Mouse (Mus musculus) spleen, adult 12 weeks (tissue): ENCODE data around the gene Isy1.

Experiments used
- DNase-seq: peaks from one replicate; pipeline ENCODE4 v3.0.0; 2022; ENCODE audit warnings: low spot score

Gene Isy1

DNA sequence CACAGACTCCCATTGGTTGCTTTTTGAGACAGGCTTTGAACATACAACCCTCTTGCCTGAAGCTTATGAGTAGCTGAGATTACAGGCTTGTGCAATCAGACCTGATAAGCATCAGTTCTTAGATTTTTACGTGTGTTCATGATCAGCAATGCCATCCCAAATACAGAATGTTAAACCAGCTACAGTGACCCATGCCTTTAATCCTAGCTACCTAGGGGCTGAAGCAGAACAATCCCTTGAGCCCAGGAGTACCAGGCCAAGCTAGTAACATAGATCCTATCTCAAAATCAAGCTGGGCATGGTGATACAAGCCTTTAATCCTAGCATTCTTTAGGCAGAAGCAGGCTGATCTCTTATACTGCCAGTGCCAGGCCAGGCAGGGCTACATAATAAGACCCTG lies 34.6 kb downstream of the Isy1 start:
- no peak for DNase-seq

DNA sequence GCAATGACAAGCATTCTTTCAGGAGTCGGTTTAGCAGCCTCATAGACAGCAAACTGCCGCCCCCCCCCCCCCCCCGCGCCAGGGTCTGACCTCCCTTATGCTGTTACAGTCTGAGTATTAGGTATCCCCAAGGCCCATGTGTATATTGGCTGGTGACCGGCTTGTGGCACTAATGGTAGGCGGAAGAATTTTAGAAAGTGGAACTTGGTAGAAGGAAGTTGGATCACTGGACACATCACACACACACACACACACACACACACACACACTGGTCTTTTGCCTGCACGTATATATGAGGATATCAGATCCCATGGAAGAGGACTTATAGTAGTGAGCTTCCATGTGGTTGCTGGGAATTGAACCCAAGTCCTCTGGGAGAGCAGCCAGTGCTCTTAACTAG lies 36.1 kb downstream of the Isy1 start:
- DNase-seq = no peak

DNA sequence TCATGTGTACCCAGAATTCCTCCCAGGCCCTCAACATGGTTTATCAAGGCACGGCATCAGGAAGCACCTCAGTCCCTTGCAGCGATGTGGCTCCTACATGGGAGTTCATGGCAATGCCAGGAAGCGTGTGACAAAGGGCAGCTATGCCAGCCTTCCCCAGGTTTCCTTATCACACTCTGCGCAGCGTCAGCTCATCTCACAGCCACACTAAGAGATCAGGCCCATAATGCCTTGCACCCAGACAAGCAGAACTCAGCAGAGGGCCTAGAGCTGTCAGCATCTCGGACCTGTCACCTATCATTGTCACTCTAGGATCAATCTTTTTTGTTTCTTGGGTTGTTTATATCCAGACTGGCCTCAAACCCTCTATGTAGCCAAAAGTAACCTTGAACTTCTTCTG lies 39.0 kb downstream of the Isy1 start:
- DNase-seq = no peak

DNA sequence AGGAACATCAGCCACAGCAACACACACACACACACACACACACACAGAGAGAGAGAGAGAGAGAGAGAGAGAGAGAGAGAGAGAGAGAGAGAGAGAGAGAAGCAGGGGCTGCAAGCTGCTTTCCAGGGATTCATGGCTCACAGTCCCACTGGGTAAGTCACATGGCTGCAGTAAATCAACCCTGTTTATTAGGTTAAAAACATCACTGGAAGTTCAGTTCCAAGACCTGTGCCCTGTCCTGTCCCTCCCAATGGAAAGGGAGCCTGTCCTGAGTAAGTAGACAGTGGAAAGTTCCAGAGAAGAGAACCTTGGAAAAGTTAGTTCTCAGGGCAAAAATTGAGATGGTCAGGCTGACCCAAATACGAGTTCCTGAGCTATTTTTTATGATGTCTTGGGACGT lies 41.3 kb downstream of the Isy1 start:
- DNase-seq = no peak

DNA sequence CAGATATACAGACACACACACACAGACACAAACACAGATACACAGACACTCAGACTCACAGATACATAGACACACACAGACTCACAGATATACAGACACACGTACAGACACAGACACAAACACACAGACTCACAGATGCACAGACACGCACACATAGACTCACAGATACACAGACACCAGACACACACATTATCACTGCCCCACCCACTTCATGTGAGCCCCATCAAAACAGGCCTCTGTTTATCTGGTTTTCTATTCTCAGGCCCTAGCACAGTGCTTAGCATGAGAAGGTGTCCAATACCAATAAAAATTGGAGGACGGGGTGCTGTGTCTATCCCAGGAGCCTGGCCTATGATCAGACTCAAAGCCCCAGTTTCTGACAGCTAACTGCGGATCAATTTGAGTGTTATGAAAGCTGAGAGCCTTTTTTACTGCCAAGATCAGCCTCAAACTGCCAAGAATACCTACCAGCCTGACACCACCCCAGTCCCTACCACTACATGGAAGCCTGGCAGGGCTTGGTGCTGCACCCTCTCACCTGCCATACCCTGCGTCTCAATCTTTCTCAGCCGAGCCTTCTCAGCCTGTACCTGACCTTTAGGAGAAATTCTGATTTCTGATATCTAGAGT lies 42.2 kb downstream of the Isy1 start:
- DNase-seq = no peak

DNA sequence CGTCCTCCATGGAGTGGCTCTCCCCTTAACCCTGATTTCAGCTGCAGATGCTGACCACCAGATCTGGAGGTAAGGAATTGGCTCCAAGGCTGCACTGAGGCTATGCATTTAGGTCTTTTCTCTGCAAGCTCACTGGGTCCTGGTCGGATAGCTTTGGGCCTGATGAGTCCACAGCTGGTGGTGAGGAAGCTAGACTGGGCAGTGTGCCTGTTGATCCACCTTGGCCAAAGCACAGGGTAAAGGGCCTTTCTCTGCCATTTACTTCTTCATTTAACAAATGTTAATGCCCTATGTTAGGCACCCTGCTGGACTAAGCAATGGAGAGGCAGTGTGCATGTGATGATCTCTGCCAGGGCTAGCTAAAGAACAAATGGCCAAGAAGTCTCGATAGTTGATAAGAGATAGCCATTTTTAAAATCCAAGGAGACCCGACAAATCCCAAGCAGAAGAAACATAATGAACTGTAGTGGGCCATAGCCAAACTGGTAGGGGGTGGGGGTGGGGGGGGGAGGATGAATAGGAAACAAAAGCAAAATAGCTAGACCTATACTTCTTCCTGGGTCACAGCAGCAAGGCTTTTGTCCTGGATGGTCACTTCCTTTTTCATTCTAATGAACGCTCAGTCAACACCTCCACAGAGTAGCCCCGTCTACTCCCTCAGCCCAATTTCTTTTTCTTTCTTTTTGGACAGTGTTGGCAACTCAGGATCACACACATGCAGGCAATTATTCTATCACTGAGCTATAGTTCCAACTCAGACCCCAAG lies 43.0 kb downstream of the Isy1 start:
- no peak for DNase-seq

DNA sequence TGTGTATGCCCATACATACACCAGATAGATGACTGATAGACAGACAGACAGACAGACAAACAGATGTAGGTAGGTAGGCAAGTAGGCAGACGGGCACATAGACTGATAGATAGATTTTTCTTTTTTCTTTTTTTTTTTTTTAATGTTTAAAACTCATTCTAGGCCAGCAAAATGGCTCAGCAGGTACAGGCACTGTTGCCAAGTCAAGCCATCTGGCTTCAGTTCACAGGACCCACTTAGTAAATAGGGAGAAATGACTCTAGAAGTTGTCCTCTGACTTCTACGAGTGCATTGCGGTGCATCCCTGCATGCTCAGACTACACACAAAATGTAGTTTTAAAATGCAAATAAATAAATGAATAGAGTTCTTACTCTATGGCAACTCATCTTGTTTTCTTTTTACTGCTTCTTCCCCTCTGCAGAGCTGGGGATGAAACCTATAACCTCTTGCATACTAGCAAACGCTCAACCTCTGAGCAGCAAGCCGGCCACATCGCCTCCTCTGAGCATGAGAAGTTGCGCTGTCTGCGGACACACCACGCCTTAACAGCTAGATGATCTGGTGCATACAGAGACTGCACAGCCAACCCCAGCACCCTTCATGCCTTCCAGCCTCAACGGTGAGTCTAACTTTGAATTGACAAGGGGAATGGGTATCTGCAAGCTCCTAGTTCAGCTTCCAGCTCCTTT lies 44.6 kb downstream of the Isy1 start:
- DNase-seq = no peak

DNA sequence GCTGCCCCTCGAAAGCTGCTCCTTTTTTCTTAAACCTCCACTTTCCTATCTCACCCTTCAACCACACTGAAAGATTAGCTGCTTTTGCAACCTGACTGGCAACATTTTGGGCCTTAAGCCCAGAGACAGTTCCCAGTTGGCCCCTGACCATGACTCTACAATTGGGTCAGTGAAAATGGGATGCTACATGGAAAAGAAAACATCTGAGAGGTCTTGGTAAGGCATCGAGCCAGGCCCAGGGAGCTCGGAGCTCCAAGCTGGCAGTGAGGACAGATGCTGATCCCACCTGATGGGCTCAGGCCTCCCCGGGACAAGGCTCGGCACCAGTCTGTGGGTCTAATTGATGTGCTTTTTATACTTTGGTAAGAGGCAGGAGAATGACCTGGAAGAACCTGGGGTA lies 46.8 kb downstream of the Isy1 start:
- DNase-seq = no peak

DNA sequence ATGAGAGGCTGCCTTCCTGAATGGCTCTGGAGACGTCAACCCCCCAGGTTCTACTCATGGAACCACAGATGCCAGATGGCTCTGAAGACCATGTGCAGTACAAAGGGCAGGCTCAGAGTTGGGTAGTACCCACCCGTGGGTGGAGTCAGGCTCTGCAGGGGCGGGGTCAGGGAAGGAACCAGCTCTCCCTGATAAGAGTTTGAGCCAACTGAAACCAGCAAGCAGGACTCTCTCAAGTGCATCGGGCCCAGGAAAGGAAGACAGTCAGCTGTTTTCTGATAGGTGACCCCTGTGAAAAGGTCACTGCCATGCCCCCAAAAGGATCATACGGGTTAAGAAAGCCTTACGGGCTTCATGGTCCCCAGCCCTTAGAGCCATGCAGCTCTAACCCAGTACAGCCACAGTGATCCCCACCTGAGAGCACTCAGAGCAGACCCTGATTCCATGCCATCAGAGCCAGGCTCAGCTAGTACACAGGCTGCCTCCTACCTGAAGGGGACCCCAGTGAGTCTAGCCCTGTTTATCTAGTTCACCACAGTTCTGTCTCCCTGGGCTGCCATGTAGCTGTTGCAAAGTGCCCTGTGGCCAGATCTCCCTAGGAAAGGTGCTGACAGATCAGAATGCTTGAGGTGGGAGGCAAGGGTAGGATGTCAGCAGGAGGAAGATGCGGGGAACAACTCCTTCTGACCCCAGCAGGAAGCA lies 47.7 kb downstream of the Isy1 start:
- DNase-seq = peak; percentile 83

DNA sequence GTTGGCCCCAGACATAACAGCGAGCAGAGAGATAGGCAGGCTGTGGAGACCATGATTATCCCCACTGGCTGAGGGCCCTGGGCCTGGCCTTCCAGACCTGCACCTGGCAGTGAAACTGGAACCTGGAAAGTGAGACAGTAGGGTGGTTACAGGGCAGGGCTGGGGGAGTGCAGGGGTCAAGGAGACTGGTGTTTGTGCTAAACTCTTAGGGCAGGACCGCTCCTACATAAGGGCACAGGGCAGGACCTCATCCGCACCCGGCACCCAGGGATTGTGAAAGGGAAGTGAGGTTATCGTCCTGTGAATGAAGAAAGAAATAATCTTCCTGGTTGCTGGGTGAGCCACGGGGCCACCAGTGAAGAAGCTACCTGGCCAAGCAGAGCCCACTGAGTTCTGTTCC lies 48.8 kb downstream of the Isy1 start:
- no peak for DNase-seq

DNA sequence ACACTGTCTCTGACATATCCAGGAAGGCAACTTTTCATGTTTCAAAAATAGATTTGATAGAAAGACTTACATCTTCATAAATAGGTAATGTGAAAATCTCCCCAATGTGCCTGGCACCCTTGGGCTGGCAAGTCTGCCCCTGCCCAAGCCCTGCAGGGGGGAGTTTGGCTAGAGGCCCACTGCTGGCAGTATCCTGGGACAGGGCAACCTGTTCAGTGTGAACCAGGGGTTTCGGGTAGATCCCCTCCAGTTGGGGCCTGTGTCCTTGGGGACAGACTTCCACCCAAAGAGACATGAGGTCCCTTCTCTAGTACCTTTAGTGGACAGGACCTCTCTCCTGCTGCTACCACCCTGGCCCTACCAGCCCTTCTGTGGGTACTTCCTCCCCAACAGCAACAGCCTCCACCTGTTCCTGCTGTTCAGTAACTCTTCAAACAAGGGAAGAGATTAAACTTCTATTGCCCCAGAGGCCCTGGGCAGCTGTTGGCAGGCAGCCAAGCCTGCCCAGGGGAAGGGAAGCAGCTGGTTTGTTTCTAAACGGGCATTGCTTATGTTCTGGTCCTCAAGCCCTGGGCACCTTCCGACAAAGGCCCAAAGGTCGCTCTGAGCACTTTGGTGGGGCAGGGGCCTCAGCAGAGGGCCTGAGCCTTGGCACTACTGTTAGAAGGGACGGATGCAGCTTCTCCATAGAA lies 49.6 kb downstream of the Isy1 start:
- no peak for DNase-seq

DNA sequence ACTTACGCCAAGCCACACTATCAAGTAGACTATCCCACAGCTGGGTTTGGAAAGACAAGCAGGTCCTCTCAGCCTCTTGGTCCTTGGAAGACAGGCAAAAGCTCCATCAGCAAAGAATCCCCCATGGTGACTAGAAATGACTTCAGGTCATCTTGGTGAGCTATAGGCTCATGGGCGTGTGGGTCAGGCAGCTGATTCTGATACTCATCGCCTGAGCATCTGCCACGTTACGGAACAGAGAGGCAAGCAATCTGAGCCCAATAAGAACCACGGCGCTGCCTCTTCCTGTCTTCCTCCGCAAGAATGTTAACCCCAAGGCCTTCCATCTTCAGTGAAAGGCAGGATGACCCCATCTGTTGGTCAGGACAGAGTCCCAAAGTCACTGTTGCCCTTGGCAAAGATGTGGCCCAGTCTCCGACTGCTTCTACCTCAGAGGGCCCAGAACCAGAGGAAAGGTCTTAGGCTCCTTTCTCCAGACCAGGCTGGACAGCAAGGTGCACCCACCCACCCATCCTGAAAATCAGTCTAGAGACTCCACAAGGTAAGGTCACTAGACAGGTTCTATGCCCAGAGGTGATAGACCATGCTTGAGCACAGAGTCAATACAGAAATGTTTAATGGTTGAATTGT lies 50.2 kb downstream of the Isy1 start:
- no peak for DNase-seq

DNA sequence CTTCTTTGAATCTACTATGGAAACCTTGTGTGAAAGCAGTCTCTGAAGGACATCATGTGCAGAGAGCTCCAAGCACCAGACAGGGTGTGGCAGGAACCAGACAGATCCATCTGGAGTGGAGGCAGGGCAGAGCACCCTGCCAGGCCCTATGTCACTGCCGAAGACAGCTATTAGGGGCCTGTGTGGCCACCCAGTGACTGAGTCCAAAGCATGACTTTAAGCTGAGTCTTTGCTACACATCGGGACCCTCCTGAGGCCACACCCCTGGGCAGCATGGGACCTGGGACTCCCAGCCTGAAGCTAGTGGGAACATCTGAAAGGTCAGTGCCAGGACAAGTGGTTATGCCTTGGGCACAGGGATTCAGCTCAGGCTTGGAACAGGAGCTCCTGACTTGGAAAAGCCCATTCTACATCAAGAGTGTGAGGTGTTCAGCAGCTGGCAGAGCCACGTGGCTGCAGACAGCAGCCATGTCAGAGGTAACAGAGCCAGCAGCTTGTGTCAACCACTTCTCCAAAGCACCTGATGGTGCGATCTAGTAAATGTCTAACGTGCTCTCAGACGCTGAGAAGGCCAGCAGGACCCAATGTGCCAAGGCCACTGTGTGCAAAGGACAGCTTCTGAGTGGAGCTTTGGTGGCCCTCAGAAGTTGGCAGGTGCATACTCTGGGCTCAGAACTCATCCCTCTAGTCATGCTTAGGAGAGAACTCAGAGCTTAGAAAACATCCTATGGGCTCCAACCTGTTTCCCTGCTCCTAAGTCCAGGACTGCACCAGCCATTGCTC lies 51.3 kb downstream of the Isy1 start:
- DNase-seq = no peak

DNA sequence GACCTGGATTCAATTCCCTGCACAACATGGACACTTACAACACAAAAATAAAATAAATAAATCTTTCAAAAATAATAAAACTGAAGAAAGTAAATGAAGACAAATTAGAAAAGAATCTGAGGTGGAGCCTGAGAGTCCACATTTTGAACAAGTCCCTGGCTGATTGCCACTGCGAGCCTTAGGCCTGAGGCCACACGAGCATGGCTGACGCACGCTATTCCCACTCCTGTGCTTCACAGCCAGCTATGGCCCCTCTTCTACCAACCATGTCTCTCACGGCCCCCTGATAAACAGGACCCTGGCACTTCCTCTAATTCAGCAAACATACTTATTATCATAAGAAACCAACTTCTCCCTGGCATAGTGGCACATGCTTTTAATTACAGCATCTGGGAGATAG lies 52.0 kb downstream of the Isy1 start:
- no peak for DNase-seq

DNA sequence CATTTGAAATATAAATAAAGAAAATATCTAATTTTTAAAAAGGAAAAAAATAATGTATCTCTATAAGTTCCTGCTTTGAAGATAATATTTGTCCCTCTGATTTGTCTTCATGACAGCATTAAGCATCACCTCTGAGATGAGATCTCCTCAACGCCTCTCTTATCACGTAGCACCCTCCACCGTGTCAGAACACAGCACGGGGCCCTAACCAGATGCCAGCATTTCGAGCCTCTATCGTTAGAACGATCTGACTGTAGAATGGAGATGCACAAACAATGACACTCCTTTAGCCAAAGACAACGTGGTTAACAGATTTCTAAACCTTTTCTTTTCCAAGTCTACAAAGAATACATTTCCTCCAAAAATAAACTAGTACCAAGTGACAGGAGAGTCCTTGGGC lies 54.6 kb downstream of the Isy1 start:
- DNase-seq = no peak

DNA sequence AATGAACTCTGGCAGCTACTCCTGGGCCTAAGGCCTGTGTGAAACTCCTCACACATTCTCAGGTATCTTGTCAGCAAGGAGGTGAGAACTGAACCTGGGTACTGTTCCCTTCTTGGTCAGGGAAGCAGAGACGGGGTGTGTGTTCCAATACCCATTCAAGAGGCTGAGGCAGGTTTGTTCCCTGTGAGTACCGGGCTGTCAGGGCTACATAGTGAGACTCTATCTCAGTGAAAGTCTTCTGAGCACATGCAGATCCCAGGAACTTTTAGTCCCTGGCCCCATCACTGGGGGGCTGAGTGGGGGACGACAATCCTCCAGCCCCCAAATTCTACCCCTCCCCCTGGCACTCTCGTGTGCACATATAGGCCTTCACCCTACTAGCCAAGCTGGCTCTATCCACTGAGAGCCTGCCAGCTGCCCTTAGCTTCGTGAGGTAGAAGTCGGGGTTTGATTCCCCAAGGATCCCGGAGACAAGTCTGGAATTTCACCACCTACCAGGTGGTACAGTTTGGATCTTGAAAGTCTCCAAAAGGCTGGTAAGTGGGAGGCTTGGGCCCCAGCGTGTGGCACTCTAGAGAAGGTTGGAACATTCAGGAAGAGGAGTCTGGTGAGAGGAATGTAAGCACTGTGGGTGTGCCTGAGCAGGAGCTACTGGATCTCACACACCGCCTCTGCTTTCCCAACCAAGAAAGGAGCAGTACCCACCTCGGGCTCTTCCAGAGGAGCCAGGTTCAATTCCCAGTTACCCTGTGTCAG lies 57.9 kb downstream of the Isy1 start:
- no peak for DNase-seq

DNA sequence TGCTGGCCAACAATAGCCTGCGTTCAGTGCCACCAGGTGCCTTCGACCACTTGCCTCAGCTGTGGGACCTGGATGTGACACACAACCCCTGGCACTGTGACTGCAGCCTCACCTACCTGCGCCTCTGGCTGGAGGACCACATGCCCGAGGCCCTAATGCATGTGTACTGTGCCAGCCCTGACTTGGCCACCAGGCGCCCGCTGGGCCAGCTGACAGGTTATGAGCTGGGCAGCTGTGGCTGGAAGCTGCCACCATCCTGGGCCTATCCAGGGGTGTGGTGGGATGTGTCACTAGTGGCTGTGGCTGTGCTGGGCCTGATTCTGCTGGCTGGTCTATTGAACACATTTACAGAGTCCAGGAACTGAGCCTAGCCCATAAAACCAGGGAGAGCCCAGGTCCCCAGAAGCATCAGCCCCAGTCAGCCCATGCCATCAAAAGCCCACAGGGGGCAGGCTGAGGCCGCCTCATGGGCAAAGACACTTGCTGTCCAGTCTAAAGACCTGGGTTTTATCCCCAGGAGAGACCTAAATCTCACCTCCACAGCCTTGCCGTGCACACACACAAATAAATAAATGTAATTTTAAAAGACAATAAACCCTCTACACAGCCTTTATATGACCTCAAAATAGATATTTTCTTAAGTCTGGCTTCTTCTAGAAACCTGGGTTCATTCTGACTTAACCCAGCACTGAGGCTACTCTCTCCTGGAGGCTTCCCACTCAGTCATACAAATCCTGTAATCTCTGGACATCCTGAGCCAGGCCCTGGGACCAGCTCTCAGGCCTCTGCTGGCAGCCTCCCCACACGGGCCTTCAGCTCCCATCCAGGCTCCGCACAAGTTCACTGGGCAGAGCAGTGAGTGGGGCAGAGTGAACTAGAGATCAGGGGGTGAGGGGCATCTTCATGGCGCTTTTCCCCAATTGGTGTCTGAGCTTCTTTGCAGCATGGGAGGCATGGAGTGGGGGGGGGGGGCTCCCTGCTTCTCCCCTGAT lies 59.1 kb downstream of the Isy1 start:
- no peak for DNase-seq

DNA sequence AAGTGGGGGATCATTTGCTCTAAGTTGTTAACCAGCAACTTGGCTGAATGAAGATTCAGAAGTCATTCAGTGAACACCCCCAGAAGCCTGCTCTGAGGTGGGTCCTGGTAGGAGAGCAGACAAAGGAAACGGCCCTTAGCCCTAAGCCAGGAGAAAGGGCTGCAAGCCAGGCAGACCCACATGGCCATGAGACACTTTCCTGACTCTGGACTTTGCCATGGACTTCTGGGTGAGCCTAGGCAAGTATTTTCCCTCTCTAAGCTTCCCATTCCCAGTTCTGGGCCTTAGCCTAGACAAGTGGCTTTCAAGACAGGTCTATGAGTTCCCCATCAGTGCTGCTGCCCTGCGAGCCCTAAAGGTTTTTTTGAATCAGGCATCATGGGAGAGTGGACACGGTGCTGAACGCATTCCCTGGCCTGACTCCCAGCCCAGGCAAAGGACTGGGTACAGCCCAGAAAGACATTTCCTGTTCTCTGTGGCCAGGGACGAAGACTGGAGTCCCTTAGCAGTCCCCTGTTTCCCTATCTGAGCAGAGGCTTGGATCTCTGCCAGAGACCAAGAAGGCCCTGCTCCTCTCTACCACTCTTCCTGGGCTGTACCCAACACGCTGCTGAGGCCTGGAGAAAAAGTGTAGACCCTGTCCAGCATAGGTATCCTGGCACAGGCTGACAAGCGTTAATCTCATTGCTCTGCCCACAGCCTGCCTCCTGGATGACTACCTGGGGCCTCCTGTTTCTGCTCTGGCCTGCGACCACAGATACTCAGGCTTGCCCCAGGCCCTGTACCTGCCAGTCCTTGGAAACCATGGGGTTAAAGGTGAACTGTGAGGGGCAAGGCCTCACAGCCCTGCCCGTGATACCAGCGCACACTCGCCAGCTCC lies 60.1 kb downstream of the Isy1 start:
- DNase-seq = no peak
